Mouse (Mus musculus) gastrocnemius, adult 2 months (tissue): ENCODE results near the gene Map3k6. TPM values are rescaled to one million over a fixed set of nuclear protein-coding genes. Genes with fewer than 3 reads are reported as not detected.

Experiments
- DNase-seq: peaks from one replicate; pipeline ENCODE4 v3.0.0; 2022
- H3K27ac ChIP-seq: fragments of 200-600 bp; 2 replicates; pipeline ENCODE4 v1.8.1; 2022; ENCODE audit warnings: mild to moderate bottlenecking
- H3K4me3 ChIP-seq: fragments of 200-600 bp; 2 replicates; pipeline ENCODE4 v1.8.1; 2022; ENCODE audit warnings: mild to moderate bottlenecking, moderate library complexity
- CTCF ChIP-seq: fragments of 200-600 bp; IDR thresholded peaks from 2 replicates; pipeline ENCODE4 v1.8.1; 2022; ENCODE audit warnings: antibody characterized with exemption, mild to moderate bottlenecking, moderate library complexity
- intact Hi-C: fragments of 180-260 bp; cut with DNase I; formaldehyde crosslinking; loops from one replicate; pipeline ENCODE4 v1.15.1; 2025
- total RNA-seq, 2 experiments: library from RNA; stranded (reverse); gene quantifications; 2 replicates each; pipeline ENCODE4 v1.2.3; 2021

Gene Map3k6
- total RNA-seq, 2 experiments from 2014 or later, result 10.5 to 15.0 TPM

- DNase-seq, result no peak
These were observed 3.7 kb downstream of the Map3k6 start for GRCm38 (mm10) chr4:133244289-133244688.

GRCm38 (mm10) chr4:133247072-133247471 is 6.5 kb downstream of the Map3k6 start:
- DNase-seq, result peak; percentile 61

More at GRCm38 (mm10) chr4:133244289-133244688, 3.7 kb downstream of the Map3k6 start:
- H3K27ac ChIP-seq, result no peak overlapping the region
- no peak for TF ChIP-seq CTCF
- H3K4me3 ChIP-seq, result no peak overlapping the region
- intact Hi-C loops, result no loop called here

DNA sequence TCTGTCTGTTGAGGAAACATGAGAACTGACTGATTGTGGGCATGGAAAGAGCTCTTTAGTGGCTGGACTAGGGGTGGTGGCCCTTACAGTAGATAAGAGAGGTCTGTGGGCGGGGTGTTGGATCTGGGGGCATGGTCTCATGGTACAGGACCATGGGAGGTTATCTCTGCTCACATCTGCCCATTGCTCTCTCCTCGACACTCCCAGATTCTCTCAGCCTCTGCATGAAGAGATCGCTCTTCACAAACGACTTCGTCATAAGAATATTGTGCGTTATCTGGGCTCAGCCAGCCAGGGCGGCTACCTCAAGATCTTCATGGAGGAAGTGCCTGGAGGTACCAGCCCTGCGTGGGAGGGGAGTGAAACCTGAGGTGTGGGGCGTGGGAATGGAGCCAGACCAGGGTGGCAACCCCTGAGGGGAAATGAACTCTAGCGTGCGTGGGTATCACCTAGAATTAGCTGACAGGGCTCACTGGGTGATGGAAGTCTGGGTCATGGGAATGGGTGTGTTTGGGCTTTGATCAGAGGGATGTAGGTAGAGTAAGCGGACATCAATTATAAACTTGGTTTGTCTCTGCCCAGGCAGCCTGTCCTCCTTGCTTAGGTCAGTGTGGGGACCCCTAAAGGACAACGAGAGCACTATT is 7.3 kb downstream of the Map3k6 start:
- H3K4me3 ChIP-seq, result no peak overlapping the region
- H3K27ac ChIP-seq, result no peak overlapping the region; the same call in 1 of the 2 replicates
- no peak for DNase-seq
- TF ChIP-seq CTCF, result no peak
- intact Hi-C loops, result no loop called here

More at GRCm38 (mm10) chr4:133247072-133247471, 6.5 kb downstream of the Map3k6 start:
- Histone ChIP-seq H3K27ac (peak overlapping the region; percentile 76), H3K4me3 (peak overlapping the region; percentile 64)
- intact Hi-C loops, result no loop called here
- no peak for TF ChIP-seq CTCF

DNA sequence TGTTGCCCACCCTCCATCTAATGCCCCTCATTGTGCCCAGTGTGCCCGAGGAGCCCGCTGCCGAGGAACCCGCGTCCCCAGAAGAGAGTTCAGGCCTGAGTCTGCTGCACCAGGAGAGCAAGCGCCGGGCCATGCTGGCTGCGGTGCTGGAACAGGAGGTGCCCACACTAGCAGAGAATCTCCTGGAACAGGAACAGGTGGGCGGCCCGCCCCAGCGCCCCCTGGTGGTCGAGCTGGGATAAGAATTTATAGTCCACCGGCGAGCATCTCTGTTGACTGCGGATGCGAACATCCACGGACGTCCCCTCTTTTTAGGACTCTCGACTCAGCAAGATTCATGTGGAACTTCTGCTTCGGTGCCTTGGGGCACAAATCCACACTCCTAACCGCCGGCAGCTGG is 10.0 kb downstream of the Map3k6 start:
- intact Hi-C loops, result loop anchor here (2.0 kb wide), 1 partner anchor 242 kb away; no protein-coding TSS in a partner anchor
- DNase-seq, result peak; percentile 91
- Histone ChIP-seq H3K27ac (peak overlapping the region; percentile 56), H3K4me3 (peak overlapping the region; percentile 47)
- peak; percentile 96; the same call in 1 of the 2 replicates for TF ChIP-seq CTCF

- H3K27ac ChIP-seq, result no peak overlapping the region; the same call in 1 of the 2 replicates
- intact Hi-C loops, result loop anchor here (2.0 kb wide), 1 partner anchor 242 kb away; no protein-coding TSS in a partner anchor
- peak; percentile 52 for DNase-seq
- H3K4me3 ChIP-seq, result peak overlapping the region; percentile 47
- TF ChIP-seq CTCF, result no peak
These were observed 10.6 kb downstream of the Map3k6 start for GRCm38 (mm10) chr4:133251214-133251613.

GRCm38 (mm10) chr4:133252089-133252488 is 11.5 kb downstream of the Map3k6 start:
- no peak for TF ChIP-seq CTCF
- intact Hi-C loops, result no loop called here
- no peak for DNase-seq

GRCm38 (mm10) chr4:133253412-133253811 is 12.8 kb downstream of the Map3k6 start:
- intact Hi-C loops, result no loop called here

More at GRCm38 (mm10) chr4:133252089-133252488, 11.5 kb downstream of the Map3k6 start:
- H3K27ac ChIP-seq, result no peak overlapping the region
- H3K4me3 ChIP-seq, result no peak overlapping the region

DNA sequence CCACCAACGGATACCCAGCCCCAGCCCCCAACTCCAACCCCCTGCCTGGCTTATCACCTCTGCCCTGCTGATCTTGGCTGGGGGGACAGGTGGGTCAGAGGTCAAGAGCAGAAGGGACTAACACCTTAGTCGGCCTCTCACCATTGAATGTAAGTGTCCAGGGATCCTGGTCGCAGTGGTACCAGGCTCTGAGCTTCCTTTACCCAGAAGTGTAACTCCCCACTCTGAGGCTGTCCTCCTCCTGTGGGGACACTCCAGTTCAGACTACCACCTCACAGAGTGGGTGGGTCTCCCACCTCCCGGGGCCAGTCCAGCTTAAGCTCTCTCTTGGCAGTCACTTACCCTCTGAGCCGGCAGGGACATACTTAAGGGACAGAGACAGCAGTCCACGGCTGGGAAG is 14.8 kb downstream of the Map3k6 start:
- DNase-seq, result no peak
- Histone ChIP-seq H3K4me3 (no peak overlapping the region), H3K27ac (no peak overlapping the region)
- intact Hi-C loops, result no loop called here
- TF ChIP-seq CTCF, result no peak

More at GRCm38 (mm10) chr4:133253412-133253811, 12.8 kb downstream of the Map3k6 start:
- TF ChIP-seq CTCF, result no peak
- DNase-seq, result peak; percentile 64
- Histone ChIP-seq H3K4me3 (no peak overlapping the region), H3K27ac (no peak overlapping the region)

- Histone ChIP-seq H3K4me3 (no peak overlapping the region), H3K27ac (no peak overlapping the region)
- no peak for TF ChIP-seq CTCF
- intact Hi-C loops, result no loop called here
- no peak for DNase-seq
These were observed 16.2 kb downstream of the Map3k6 start for GRCm38 (mm10) chr4:133256820-133257219.

- no peak for TF ChIP-seq CTCF
- Histone ChIP-seq H3K4me3 (no peak overlapping the region), H3K27ac (no peak overlapping the region)
- DNase-seq, result no peak
- intact Hi-C loops, result no loop called here
These were observed 16.6 kb downstream of the Map3k6 start for GRCm38 (mm10) chr4:133257230-133257629.

DNA sequence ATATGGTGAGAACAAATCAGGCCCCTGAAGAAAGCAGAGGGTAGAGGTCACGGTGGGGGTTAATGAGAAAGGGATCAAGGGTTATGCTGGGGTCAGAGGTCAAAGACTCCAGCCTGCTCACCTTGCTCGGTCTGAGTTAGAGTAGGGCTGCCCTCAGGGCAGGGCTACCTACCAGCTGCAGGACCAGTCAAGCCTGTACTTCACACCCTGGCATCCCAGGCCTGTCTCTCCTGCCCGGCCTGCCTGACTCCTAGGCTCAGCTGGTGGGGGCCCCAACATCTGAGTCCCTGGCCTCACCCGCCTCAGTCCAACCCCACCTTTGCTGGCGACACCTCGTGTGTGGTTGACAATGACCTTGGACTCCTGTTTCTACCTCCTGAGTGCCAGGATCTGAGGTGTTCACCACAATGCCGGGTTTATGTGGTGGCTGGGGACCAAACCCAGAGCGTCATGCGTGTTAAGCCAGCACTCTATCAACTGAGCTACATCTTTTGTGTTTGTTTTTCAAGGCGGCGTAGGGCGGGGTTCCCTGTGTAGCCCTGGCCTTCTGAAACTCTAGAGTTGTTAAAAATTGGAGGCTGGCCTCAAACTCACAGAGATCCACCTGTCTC is 17.3 kb downstream of the Map3k6 start:
- no peak for DNase-seq
- no peak for TF ChIP-seq CTCF
- Histone ChIP-seq H3K4me3 (no peak overlapping the region), H3K27ac (no peak overlapping the region)
- intact Hi-C loops, result no loop called here

- Histone ChIP-seq H3K27ac (no peak overlapping the region), H3K4me3 (no peak overlapping the region)
- no peak for TF ChIP-seq CTCF
- intact Hi-C loops, result no loop called here
- DNase-seq, result no peak
These were observed 21.2 kb downstream of the Map3k6 start for GRCm38 (mm10) chr4:133261641-133262374.

DNA sequence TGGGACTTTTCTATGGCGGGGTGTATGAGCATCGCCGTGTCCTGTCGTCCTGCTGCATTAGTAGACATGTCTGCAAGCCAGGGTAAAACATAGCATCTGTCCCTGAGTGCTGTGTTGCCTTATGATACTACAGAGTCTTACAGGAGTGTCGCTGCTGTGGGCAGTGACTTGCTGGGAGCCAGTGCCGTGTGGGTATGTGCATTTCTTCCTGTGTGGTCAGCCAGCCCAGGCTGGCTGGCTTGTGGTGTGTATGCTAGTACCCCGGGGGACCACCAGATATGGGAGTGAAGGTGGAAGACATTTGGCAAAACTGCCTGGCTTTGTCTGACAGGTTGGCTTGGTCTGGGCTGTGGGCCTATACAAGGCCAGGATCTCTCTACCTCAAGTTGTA is 21.8 kb downstream of the Map3k6 start:
- no peak for TF ChIP-seq CTCF
- Histone ChIP-seq H3K4me3 (no peak overlapping the region), H3K27ac (no peak overlapping the region)
- no peak for DNase-seq
- intact Hi-C loops, result no loop called here
